Mouse (Mus musculus): ENCODE results near the gene Foxn3. TPM values are rescaled to one million over a fixed set of nuclear protein-coding genes. Genes with fewer than 3 reads are reported as not detected.
A peak's percentile ranks its signal among the peaks of the same experiment; 100 is the strongest.

Foxn3 gene
- polyA plus RNA-seq, 1 experiment: 61.0 TPM

DNA sequence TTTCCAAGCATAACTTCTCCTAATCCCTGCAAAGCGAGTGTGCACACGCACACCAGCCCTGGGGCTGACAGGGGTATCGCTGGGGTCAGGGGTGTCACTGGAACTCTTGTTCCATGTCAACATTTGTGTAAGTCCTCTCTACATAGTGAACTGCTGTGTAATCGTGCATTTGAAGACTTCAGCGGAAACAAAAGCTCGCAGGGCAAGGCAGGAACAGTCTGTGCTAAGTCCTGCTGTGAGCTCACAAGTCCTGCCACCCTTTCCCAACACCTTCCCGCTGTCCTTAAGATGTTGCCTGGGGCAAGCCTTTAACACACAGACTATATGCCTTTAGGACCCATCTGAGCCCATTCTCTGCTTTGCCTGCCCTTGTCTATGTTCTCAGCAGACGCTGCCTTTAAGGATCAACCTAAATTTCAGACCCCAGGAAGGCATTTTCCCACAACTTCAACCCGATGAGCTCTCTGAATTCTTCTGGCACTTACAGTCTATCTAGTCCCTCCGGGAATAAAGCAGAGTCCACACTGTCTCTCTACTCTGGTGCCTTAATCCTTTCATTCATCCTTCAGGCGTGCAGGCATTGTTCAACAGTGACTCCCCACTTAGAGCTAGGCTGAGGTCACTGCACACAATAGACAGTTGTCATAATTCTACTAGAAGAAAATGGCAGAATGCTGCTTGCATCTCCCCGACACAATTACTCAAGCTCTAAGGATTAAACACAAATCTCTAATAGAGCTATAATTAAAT lies 264.4 kb downstream of the Foxn3 start:
- Histone ChIP-seq H3K27ac (ENCODE audit: insufficient read depth, low read length) (no peak overlapping the region), H3K4me3 (ENCODE audit: low read depth, low read length) (no peak overlapping the region), H3K9ac (ENCODE audit: low read depth, poor library complexity, severe bottlenecking) (no peak overlapping the region), H3K9me3 (replicated peaks; ENCODE audit: control insufficient read depth, insufficient read depth, low read length, poor library complexity, severe bottlenecking) (no peaks in the 10 kb centered on the region), H3K36me3 (ENCODE audit: control insufficient read depth, insufficient read depth, low read length, poor library complexity, severe bottlenecking) (no peaks in the 10 kb centered on the region), H3K4me1 (ENCODE audit: control insufficient read depth, insufficient read depth, low read length) (peaks cover 9% of the 10 kb centered on the region), H3K27me3 (ENCODE audit: control insufficient read depth, insufficient read depth, low read length, poor library complexity, severe bottlenecking) (peaks cover 4% of the 10 kb centered on the region; the same call in 1 of the 2 replicates)
- TF ChIP-seq POLR2A (IDR thresholded peaks at IDR 0.05; ENCODE audit: insufficient read depth, low read length): no peak
- TF ChIP-seq CTCF (IDR thresholded peaks at IDR 0.05; ENCODE audit: low read depth, low read length): no peak
- TF ChIP-seq EP300 (IDR thresholded peaks at IDR 0.05; ENCODE audit: insufficient read depth, low read depth, low read length): peak; percentile 80; the same call in 1 of the 2 replicates

DNA sequence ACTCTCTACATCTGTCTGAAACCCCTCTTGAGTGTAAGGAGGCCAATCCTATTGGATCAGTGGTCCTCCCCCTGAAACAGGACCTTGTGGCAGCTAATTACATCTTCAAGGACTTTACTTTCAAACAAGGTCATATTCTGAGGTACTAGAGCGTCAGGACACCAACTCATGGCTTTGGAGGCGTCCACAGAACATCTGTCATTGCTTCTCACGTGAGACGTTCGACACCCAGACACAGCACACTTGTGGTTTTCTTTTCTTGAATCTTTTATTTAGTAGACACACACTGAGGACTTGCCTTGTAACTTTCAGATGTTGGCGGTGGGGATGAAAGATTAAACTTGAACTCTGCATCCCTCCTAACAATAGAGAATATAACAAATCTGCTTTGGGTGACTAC lies 265.1 kb downstream of the Foxn3 start:
- Histone ChIP-seq H3K27me3 (ENCODE audit: control insufficient read depth, insufficient read depth, low read length, poor library complexity, severe bottlenecking) (peaks cover 4% of the 10 kb centered on the region; the same call in 1 of the 2 replicates), H3K9ac (ENCODE audit: low read depth, poor library complexity, severe bottlenecking) (no peak overlapping the region), H3K4me3 (ENCODE audit: low read depth, low read length) (no peak overlapping the region), H3K36me3 (ENCODE audit: control insufficient read depth, insufficient read depth, low read length, poor library complexity, severe bottlenecking) (no peaks in the 10 kb centered on the region), H3K4me1 (ENCODE audit: control insufficient read depth, insufficient read depth, low read length) (peaks cover 9% of the 10 kb centered on the region), H3K27ac (ENCODE audit: insufficient read depth, low read length) (no peak overlapping the region), H3K9me3 (replicated peaks; ENCODE audit: control insufficient read depth, insufficient read depth, low read length, poor library complexity, severe bottlenecking) (no peaks in the 10 kb centered on the region)
- TF ChIP-seq POLR2A (IDR thresholded peaks at IDR 0.05; ENCODE audit: insufficient read depth, low read length) (no peak), EP300 (IDR thresholded peaks at IDR 0.05; ENCODE audit: insufficient read depth, low read depth, low read length) (no peak), CTCF (IDR thresholded peaks at IDR 0.05; ENCODE audit: low read depth, low read length) (no peak)

- no peak overlapping the region for H3K4me3 ChIP-seq (ENCODE audit: low read depth, low read length)
- no peak for TF ChIP-seq EP300 (IDR thresholded peaks at IDR 0.05; ENCODE audit: insufficient read depth, low read depth, low read length)
- TF ChIP-seq POLR2A (IDR thresholded peaks at IDR 0.05; ENCODE audit: insufficient read depth, low read length): no peak
- no peak for TF ChIP-seq CTCF (IDR thresholded peaks at IDR 0.05; ENCODE audit: low read depth, low read length)
- peaks cover 4% of the 10 kb centered on the region; the same call in 1 of the 2 replicates for H3K27me3 ChIP-seq (ENCODE audit: control insufficient read depth, insufficient read depth, low read length, poor library complexity, severe bottlenecking)
- H3K9ac ChIP-seq (ENCODE audit: low read depth, poor library complexity, severe bottlenecking): no peak overlapping the region
- no peak overlapping the region for H3K27ac ChIP-seq (ENCODE audit: insufficient read depth, low read length)
- H3K4me1 ChIP-seq (ENCODE audit: control insufficient read depth, insufficient read depth, low read length): peaks cover 9% of the 10 kb centered on the region
- no peaks in the 10 kb centered on the region for H3K36me3 ChIP-seq (ENCODE audit: control insufficient read depth, insufficient read depth, low read length, poor library complexity, severe bottlenecking)
- H3K9me3 ChIP-seq (replicated peaks; ENCODE audit: control insufficient read depth, insufficient read depth, low read length, poor library complexity, severe bottlenecking): no peaks in the 10 kb centered on the region
These were observed 265.6 kb downstream of the Foxn3 start for GRCm38 (mm10) chr12:99297792-99298191.

- peaks cover 2% of the 10 kb centered on the region for H3K4me1 ChIP-seq (ENCODE audit: control insufficient read depth, insufficient read depth, low read length)
- H3K9me3 ChIP-seq (replicated peaks; ENCODE audit: control insufficient read depth, insufficient read depth, low read length, poor library complexity, severe bottlenecking): no peaks in the 10 kb centered on the region
- 0 out of 2 replicates have a peak, but pooled peaks cover 3% of the 10 kb centered on the region for H3K27me3 ChIP-seq (ENCODE audit: control insufficient read depth, insufficient read depth, low read length, poor library complexity, severe bottlenecking)
- no peak overlapping the region for H3K9ac ChIP-seq (ENCODE audit: low read depth, poor library complexity, severe bottlenecking)
- TF ChIP-seq POLR2A (IDR thresholded peaks at IDR 0.05; ENCODE audit: insufficient read depth, low read length): no peak
- no peak for TF ChIP-seq CTCF (IDR thresholded peaks at IDR 0.05; ENCODE audit: low read depth, low read length)
- TF ChIP-seq EP300 (IDR thresholded peaks at IDR 0.05; ENCODE audit: insufficient read depth, low read depth, low read length): no peak
- no peak overlapping the region for H3K27ac ChIP-seq (ENCODE audit: insufficient read depth, low read length)
- no peaks in the 10 kb centered on the region for H3K36me3 ChIP-seq (ENCODE audit: control insufficient read depth, insufficient read depth, low read length, poor library complexity, severe bottlenecking)
- no peak overlapping the region for H3K4me3 ChIP-seq (ENCODE audit: low read depth, low read length)
These were observed 269.9 kb downstream of the Foxn3 start for GRCm38 (mm10) chr12:99293532-99293931.

DNA sequence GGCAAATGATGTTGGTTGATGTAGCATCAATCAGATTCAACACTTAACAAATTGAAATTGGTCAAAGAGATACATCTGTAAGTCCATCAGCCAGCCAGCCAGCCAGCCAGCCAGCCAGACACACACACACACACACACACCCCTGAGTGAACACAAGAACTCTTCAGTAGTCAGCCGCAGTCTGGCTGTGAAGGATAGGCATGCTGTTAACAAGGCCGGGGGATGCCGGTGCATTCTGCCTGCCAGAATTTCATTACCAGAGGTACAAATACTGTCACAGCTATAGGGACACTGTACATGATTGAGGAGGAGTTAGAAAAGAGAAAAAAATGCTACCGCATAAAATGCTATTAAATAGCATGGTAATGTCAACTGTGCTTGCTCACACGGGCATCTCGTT lies 271.2 kb downstream of the Foxn3 start:
- H3K9ac ChIP-seq (ENCODE audit: low read depth, poor library complexity, severe bottlenecking): no peak overlapping the region
- TF ChIP-seq EP300 (IDR thresholded peaks at IDR 0.05; ENCODE audit: insufficient read depth, low read depth, low read length) (no peak), POLR2A (IDR thresholded peaks at IDR 0.05; ENCODE audit: insufficient read depth, low read length) (no peak)
- H3K4me1 ChIP-seq (ENCODE audit: control insufficient read depth, insufficient read depth, low read length): peaks cover 2% of the 10 kb centered on the region
- H3K27me3 ChIP-seq (ENCODE audit: control insufficient read depth, insufficient read depth, low read length, poor library complexity, severe bottlenecking): no peaks in the 10 kb centered on the region
- H3K9me3 ChIP-seq (replicated peaks; ENCODE audit: control insufficient read depth, insufficient read depth, low read length, poor library complexity, severe bottlenecking): no peaks in the 10 kb centered on the region
- no peak overlapping the region for H3K4me3 ChIP-seq (ENCODE audit: low read depth, low read length)
- no peak overlapping the region for H3K27ac ChIP-seq (ENCODE audit: insufficient read depth, low read length)
- H3K36me3 ChIP-seq (ENCODE audit: control insufficient read depth, insufficient read depth, low read length, poor library complexity, severe bottlenecking): no peaks in the 10 kb centered on the region

DNA sequence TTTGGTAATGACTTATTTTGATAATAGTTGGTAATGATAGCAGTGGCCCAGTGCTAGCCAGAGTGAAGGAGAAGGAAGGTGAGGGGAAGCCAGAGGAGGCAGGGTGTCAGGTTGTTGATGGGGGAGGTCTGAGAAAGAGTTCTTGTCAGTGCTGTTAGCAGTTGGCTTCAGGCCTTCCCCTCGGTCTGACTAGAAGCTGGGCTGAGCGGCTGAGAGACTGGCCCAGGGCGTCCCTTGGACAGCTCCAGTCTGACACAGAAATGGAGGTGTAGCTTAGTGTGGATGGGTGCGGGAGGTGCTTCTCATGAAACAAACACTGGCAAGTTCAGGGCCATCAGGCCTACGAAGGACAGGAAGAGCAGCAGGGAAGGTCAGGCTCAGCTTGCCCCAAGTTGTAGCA lies 276.3 kb downstream of the Foxn3 start:
- no peak overlapping the region for H3K4me3 ChIP-seq (ENCODE audit: low read depth, low read length)
- H3K9ac ChIP-seq (ENCODE audit: low read depth, poor library complexity, severe bottlenecking): no peak overlapping the region
- no peak for TF ChIP-seq EP300 (IDR thresholded peaks at IDR 0.05; ENCODE audit: insufficient read depth, low read depth, low read length)
- TF ChIP-seq POLR2A (IDR thresholded peaks at IDR 0.05; ENCODE audit: insufficient read depth, low read length): no peak
- TF ChIP-seq CTCF (IDR thresholded peaks at IDR 0.05; ENCODE audit: low read depth, low read length): no peak
- no peaks in the 10 kb centered on the region for H3K9me3 ChIP-seq (replicated peaks; ENCODE audit: control insufficient read depth, insufficient read depth, low read length, poor library complexity, severe bottlenecking)
- no peaks in the 10 kb centered on the region for H3K27me3 ChIP-seq (ENCODE audit: control insufficient read depth, insufficient read depth, low read length, poor library complexity, severe bottlenecking)
- H3K36me3 ChIP-seq (ENCODE audit: control insufficient read depth, insufficient read depth, low read length, poor library complexity, severe bottlenecking): no peaks in the 10 kb centered on the region
- H3K4me1 ChIP-seq (ENCODE audit: control insufficient read depth, insufficient read depth, low read length): peaks cover 2% of the 10 kb centered on the region
- H3K27ac ChIP-seq (ENCODE audit: insufficient read depth, low read length): no peak overlapping the region

Measured in ES-Bruce4 (cell line).